Mouse (Mus musculus) ES-Bruce4 (cell line): ENCODE measurements around the gene Cygb. TPM values are rescaled to one million over a fixed set of nuclear protein-coding genes. Genes with fewer than 3 reads are reported as not detected.

Experiments used
- H3K27ac ChIP-seq: 2 replicates; pipeline ENCODE4 v1.5.1; 2012; ENCODE audit warnings: low read length, inconsistent platforms; ENCODE audit not compliant: insufficient read depth
- H3K27me3 ChIP-seq: 2 replicates; pipeline ENCODE4 v1.6.1; 2012; ENCODE audit warnings: mild to moderate bottlenecking, low read length, inconsistent platforms; ENCODE audit not compliant: control insufficient read depth, poor library complexity, insufficient read depth, severe bottlenecking
- H3K36me3 ChIP-seq: 2 replicates; pipeline ENCODE4 v1.6.1; 2012; ENCODE audit warnings: inconsistent platforms, mild to moderate bottlenecking, low read length, moderate library complexity; ENCODE audit not compliant: control insufficient read depth, poor library complexity, insufficient read depth, severe bottlenecking
- H3K4me1 ChIP-seq: one replicate; pipeline ENCODE4 v1.8.1; 2011; ENCODE audit warnings: low read length; ENCODE audit not compliant: control insufficient read depth, insufficient read depth
- H3K4me3 ChIP-seq: 2 replicates; pipeline ENCODE4 v1.5.1; 2011; ENCODE audit warnings: low read depth, mild to moderate bottlenecking, low read length
- H3K9ac ChIP-seq: 2 replicates; pipeline ENCODE4 v1.6.1; 2012; ENCODE audit warnings: low read depth, mild to moderate bottlenecking, inconsistent platforms; ENCODE audit not compliant: poor library complexity, severe bottlenecking
- H3K9me3 ChIP-seq: replicated peaks from 2 replicates; pipeline ENCODE4 v1.6.1; 2012; ENCODE audit warnings: mild to moderate bottlenecking, low read length, inconsistent platforms; ENCODE audit not compliant: control insufficient read depth, poor library complexity, insufficient read depth, severe bottlenecking
- CTCF ChIP-seq: IDR thresholded peaks from one replicate; pipeline ENCODE4 v1.8.1; 2011; ENCODE audit warnings: low read depth, low read length
- EP300 ChIP-seq: IDR thresholded peaks from 2 replicates; pipeline ENCODE4 v1.6.1; 2011; ENCODE audit warnings: low read depth, low read length; ENCODE audit not compliant: insufficient read depth
- POLR2A ChIP-seq: IDR thresholded peaks from one replicate; pipeline ENCODE4 v1.8.1; 2011; ENCODE audit warnings: low read length; ENCODE audit not compliant: insufficient read depth
- polyA plus RNA-seq: library from polyadenylated mRNA; stranded (reverse); fragments of >200 nt; gene quantifications from 2 replicates; pipeline ENCODE4 v1.2.4, GENCODE M21; 2011; ENCODE audit warnings: low read depth; ENCODE audit not compliant: missing spikeins, insufficient read depth, insufficient read length

Cygb gene
- polyA plus RNA-seq, 1 experiment, result not detected

DNA sequence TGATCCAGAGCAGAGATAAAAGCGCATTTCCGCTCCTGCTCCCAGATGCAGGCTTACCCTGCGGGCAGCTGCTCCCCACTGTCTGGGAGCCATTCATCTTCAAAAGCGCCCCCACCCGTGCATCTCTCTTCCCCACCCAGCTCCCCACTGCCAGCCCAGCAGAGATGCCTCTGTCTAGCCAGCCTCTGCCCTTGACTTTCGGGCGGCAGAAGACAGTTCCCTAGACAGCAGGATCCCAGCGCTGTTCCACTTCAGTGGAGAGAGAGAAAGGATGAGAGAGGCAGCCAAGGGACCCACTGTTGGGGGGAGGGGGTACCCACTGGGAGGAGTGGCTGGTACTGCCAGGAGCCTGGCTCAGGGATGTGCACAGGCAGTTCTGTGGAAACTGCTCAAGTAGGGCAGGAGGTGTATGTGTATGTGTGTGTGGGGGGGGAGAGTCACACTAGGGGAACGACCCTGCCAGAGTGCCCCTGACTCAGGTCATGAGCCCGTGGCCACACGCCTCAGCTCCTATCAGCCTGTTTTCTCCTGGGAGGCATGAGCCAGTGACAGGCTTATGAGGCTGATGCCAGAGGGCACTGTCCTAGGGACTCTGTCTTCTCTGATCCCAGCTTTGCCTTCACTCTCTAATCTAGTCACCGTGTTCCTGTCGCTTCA lies 7.3 kb upstream of the Cygb start:
- Histone ChIP-seq H3K27ac (no peak overlapping the region), H3K4me1 (no peaks in the 10 kb centered on the region), H3K9ac (no peak overlapping the region), H3K4me3 (no peak overlapping the region), H3K36me3 (no peaks in the 10 kb centered on the region), H3K27me3 (no peaks in the 10 kb centered on the region), H3K9me3 (no peaks in the 10 kb centered on the region)
- TF ChIP-seq POLR2A, result no peak
- TF ChIP-seq CTCF, result no peak
- TF ChIP-seq EP300, result no peak

GRCm38 (mm10) chr11:116660181-116660580 lies 6.1 kb upstream of the Cygb start:
- H3K9me3 ChIP-seq, result no peaks in the 10 kb centered on the region
- H3K4me1 ChIP-seq, result no peaks in the 10 kb centered on the region
- no peaks in the 10 kb centered on the region for H3K27me3 ChIP-seq
- H3K9ac ChIP-seq, result no peak overlapping the region
- H3K27ac ChIP-seq, result no peak overlapping the region
- no peak overlapping the region for H3K4me3 ChIP-seq
- H3K36me3 ChIP-seq, result no peaks in the 10 kb centered on the region
- TF ChIP-seq CTCF (no peak), POLR2A (no peak), EP300 (no peak)

GRCm38 (mm10) chr11:116659027-116659621 lies 5.0 kb upstream of the Cygb start:
- Histone ChIP-seq H3K36me3 (no peaks in the 10 kb centered on the region), H3K27ac (no peak overlapping the region), H3K9ac (no peak overlapping the region; the same call in 1 of the 2 replicates), H3K27me3 (no peaks in the 10 kb centered on the region), H3K4me3 (peak overlapping the region; percentile 23; the same call in 1 of the 2 replicates), H3K9me3 (no peaks in the 10 kb centered on the region), H3K4me1 (no peaks in the 10 kb centered on the region)
- no peak for TF ChIP-seq EP300
- TF ChIP-seq CTCF, result no peak
- no peak for TF ChIP-seq POLR2A

- no peaks in the 10 kb centered on the region for H3K9me3 ChIP-seq
- H3K4me1 ChIP-seq, result no peaks in the 10 kb centered on the region
- no peak overlapping the region for H3K4me3 ChIP-seq
- TF ChIP-seq POLR2A (no peak), EP300 (no peak), CTCF (no peak)
- no peak overlapping the region for H3K9ac ChIP-seq
- no peaks in the 10 kb centered on the region for H3K36me3 ChIP-seq
- H3K27ac ChIP-seq, result peak overlapping the region; percentile 42; the same call in 1 of the 2 replicates
- no peaks in the 10 kb centered on the region for H3K27me3 ChIP-seq
Observed at GRCm38 (mm10) chr11:116658238-116658637, 4.1 kb upstream of the Cygb start.

- H3K27ac ChIP-seq, result peak overlapping the region; percentile 67
- no peaks in the 10 kb centered on the region for H3K36me3 ChIP-seq
- no peaks in the 10 kb centered on the region for H3K27me3 ChIP-seq
- peak overlapping the region; percentile 77 for H3K4me3 ChIP-seq
- peak overlapping the region; percentile 55 for H3K9ac ChIP-seq
- no peaks in the 10 kb centered on the region for H3K9me3 ChIP-seq
- no peaks in the 10 kb centered on the region for H3K4me1 ChIP-seq
- TF ChIP-seq POLR2A, result no peak
- no peak for TF ChIP-seq EP300
- no peak for TF ChIP-seq CTCF
Observed at GRCm38 (mm10) chr11:116657311-116658223, 3.5 kb upstream of the Cygb start.
